In the genomic region with DNA sequence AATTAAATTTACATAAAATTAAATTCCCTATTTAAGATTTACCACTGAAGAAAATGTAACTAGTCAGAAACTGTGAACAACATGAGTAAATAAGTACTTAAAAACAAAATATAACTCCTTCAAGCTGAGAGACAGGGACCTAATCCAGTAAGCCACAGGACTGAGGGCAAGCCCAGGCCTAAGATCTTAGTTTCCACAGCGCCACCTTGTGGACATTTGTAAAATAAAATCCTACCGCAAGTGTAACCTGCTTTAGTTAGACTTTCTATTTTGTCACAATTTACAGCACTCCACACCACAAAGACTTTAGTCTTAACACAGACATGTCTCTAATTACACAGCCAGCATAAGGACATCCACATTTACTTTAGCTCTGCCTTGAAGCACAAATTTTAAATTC, we compare ENCODE assay signal across 7 mouse cellular contexts. TPM values are rescaled to one million over a fixed set of nuclear protein-coding genes. Genes with fewer than 3 reads are reported as not detected.
DNase-seq lines count a peak whose midpoint lies in the region; TF ChIP-seq lines count a peak whose summit lies in the region.

No protein-coding gene starts in this region.

- peak; percentile 58 for DNase-seq in right cerebral cortex, adult 18-20 months
- no peak for DNase-seq in right cerebral cortex, postnatal 25 days
- DNase-seq in T-cell, adult 2 months (ENCODE audit: low spot score), result peak; percentile 32
- peak; percentile 79 to 85 for DNase-seq in cerebellum, postnatal 10 days
- DNase-seq in heart, postnatal 36 days, result peak; percentile 39 to 51
- DNase-seq in liver, adult 2 months (ENCODE audit: extremely low read depth, low read depth, low spot score), result peak; percentile 73
- peak; percentile 56 for DNase-seq in retina, adult 2 months (ENCODE audit: low read depth, low spot score)

- TF ChIP-seq POLR2A in liver, adult 2 months (IDR thresholded peaks at IDR 0.05; ENCODE audit: extremely low read depth, insufficient read depth, low read length), result no peak

- H3K27me3 ChIP-seq in liver, adult 2 months (ENCODE audit: control insufficient read depth, insufficient read depth, low read length), result no peaks in the 10 kb centered on the region

- H3K36me3 ChIP-seq in liver, adult 2 months (ENCODE audit: control insufficient read depth, insufficient read depth, low read length), result peaks cover 2% of the 10 kb centered on the region; the same call in 1 of the 2 replicates

- H3K27ac ChIP-seq in liver, adult 2 months (replicated peaks; ENCODE audit: insufficient read depth, low read depth, low read length), result no peak overlapping the region

- WGBS in liver, adult 2 months, result 5% methylated on average over 2 of the region's 2 CpGs

- peak; percentile 42; the same call in 1 of the 2 replicates for TF ChIP-seq CTCF in liver, adult 2 months (IDR thresholded peaks at IDR 0.05; ENCODE audit: low read depth, low read length)

- no peak overlapping the region for H3K9ac ChIP-seq in liver, adult 2 months (ENCODE audit: low read depth, low read length)

- H3K4me3 ChIP-seq in liver, adult 2 months (ENCODE audit: insufficient read depth, low read depth, low read length), result no peak overlapping the region

- intact Hi-C loops in heart, postnatal 36 days (cut with DNase I), result loop anchor here (1.0 kb wide), 1 partner anchor 49 kb away; no protein-coding TSS in a partner anchor

- H3K79me2 ChIP-seq in liver, adult 2 months (ENCODE audit: control insufficient read depth, insufficient read depth, low read length), result no peaks in the 10 kb centered on the region; the same call in 1 of the 2 replicates

- peaks cover 6% of the 10 kb centered on the region for H3K4me1 ChIP-seq in liver, adult 2 months (ENCODE audit: control insufficient read depth, insufficient read depth, low read length)

RNA-seq across cellular contexts. Expression of a gene that starts 30.1 kb away (rescaled TPM):
- total RNA-seq in heart, postnatal 36 days (2021), result 10 to 100 TPM; 17.4 to 17.9 TPM
- total RNA-seq in liver, adult 2 months (2014; rRNA removed), result 9.2 and 12.6 TPM in 2 replicates
- polyA plus RNA-seq in liver, adult 2 months (2012; rRNA removed), result 5.7 and 8.1 TPM in 2 replicates

RNA-seq across cellular contexts. Expression of a gene that starts 43.5 kb away (rescaled TPM):
- total RNA-seq in heart, postnatal 36 days (2021), result 10 to 100 TPM; 27.9 to 29.9 TPM
- 20.4 and 20.7 TPM in 2 replicates for total RNA-seq in liver, adult 2 months (2014; rRNA removed)
- polyA plus RNA-seq in liver, adult 2 months (2012; rRNA removed), result 11.4 and 11.7 TPM in 2 replicates
